Mouse (Mus musculus) embryonic facial prominence, embryonic 11.5 days (tissue): ENCODE data around the gene Polg2. TPM values are rescaled to one million over a fixed set of nuclear protein-coding genes. Genes with fewer than 3 reads are reported as not detected.

Experiments used
- ATAC-seq: fragments of 200-750 bp; cut with Nextera tagmentation; replicated peaks from 2 replicates; pipeline ENCODE4 v1.8.0; 2017; ENCODE audit warnings: low read depth; ENCODE audit not compliant: insufficient number of reproducible peaks, low FRiP score, low TSS enrichment
- DNase-seq: peaks from one replicate; pipeline ENCODE4 v3.0.0-alpha.2; 2015; ENCODE audit warnings: low spot score
- H3K27ac ChIP-seq: fragments of 300-500 bp; sonication (generic); replicated peaks from 2 replicates; pipeline ENCODE4 v1.5.1; 2014; ENCODE audit warnings: mild to moderate bottlenecking, low read depth, low read length, control low read depth
- H3K27me3 ChIP-seq: fragments of 300-500 bp; sonication (generic); 2 replicates; pipeline ENCODE4 v1.6.1; 2014; ENCODE audit warnings: mild to moderate bottlenecking, low read length, moderate library complexity, mixed read lengths; ENCODE audit not compliant: control insufficient read depth, insufficient read depth
- H3K36me3 ChIP-seq: fragments of 300-500 bp; sonication (generic); replicated peaks from 2 replicates; pipeline ENCODE4 v1.6.1; 2014; ENCODE audit warnings: low read depth, mild to moderate bottlenecking, low read length, moderate library complexity, mixed read lengths; ENCODE audit not compliant: control insufficient read depth, insufficient read depth
- H3K4me1 ChIP-seq: fragments of 300-500 bp; sonication (generic); 2 replicates; pipeline ENCODE4 v1.6.1; 2014; ENCODE audit warnings: low read length, mixed read lengths; ENCODE audit not compliant: control insufficient read depth, insufficient read depth
- H3K4me2 ChIP-seq: fragments of 300-500 bp; sonication (generic); 2 replicates; pipeline ENCODE4 v1.6.1; 2014; ENCODE audit warnings: low read depth, mild to moderate bottlenecking, control low read depth, low read length, moderate library complexity
- H3K4me3 ChIP-seq: fragments of 300-500 bp; sonication (generic); 2 replicates; pipeline ENCODE4 v1.5.1; 2014; ENCODE audit warnings: low read depth, low read length, control low read depth
- H3K9ac ChIP-seq: fragments of 300-500 bp; sonication (generic); replicated peaks from 2 replicates; pipeline ENCODE4 v1.6.1; 2014; ENCODE audit warnings: mild to moderate bottlenecking, control low read depth, low read length
- H3K9me3 ChIP-seq: fragments of 300-500 bp; sonication (generic); replicated peaks from 2 replicates; pipeline ENCODE4 v1.6.1; 2016; ENCODE audit warnings: mild to moderate bottlenecking, low read length, inconsistent platforms, mixed read lengths; ENCODE audit not compliant: control insufficient read depth
- WGBS: fragments of 180-500 bp; shearing (Covaris S2); extraction: QIAGEN DNeasy Blood & Tissue Kit; methylation state at CpG from one replicate; pipeline ENCODE4 v1.1.7; 2014; 5-methylcytosine and 5-hydroxymethylcytosine counted together
- polyA plus RNA-seq: library from polyadenylated mRNA; unstranded; fragments of >200 nt; fragmentation: Nextera tagmentation; extraction: Ambion mirVana; gene quantifications from 2 replicates; pipeline ENCODE4 v1.2.1, GENCODE M21; 2014

The Polg2 gene
- polyA plus RNA-seq, 1 experiment from 2014 or later: 7.3 TPM

GRCm38 (mm10) chr11:106820252-106820651 is 40.9 kb upstream of the Polg2 start:
- H3K4me3 ChIP-seq: no peak overlapping the region
- DNase-seq (no peak), ATAC-seq (no peak)
- H3K4me2 ChIP-seq: no peak overlapping the region
- 81% methylated on average over 6 of the region's 6 CpGs for WGBS
- peaks cover 8% of the 10 kb centered on the region for H3K36me3 ChIP-seq
- no peaks in the 10 kb centered on the region for H3K4me1 ChIP-seq
- H3K9me3 ChIP-seq: no peaks in the 10 kb centered on the region
- H3K27ac ChIP-seq: no peak overlapping the region
- no peaks in the 10 kb centered on the region for H3K27me3 ChIP-seq
- no peak overlapping the region for H3K9ac ChIP-seq

GRCm38 (mm10) chr11:106819595-106819994 is 40.3 kb upstream of the Polg2 start:
- Histone ChIP-seq H3K9me3 (no peaks in the 10 kb centered on the region), H3K27ac (no peak overlapping the region), H3K27me3 (no peaks in the 10 kb centered on the region), H3K36me3 (peaks cover 8% of the 10 kb centered on the region), H3K4me2 (no peak overlapping the region), H3K9ac (no peak overlapping the region), H3K4me1 (0 out of 2 replicates have a peak, but pooled peaks cover 2% of the 10 kb centered on the region), H3K4me3 (no peak overlapping the region)
- 92% methylated on average over 9 of the region's 9 CpGs for WGBS
- DNase-seq: no peak
- no peak for ATAC-seq

GRCm38 (mm10) chr11:106818341-106818740 is 39.0 kb upstream of the Polg2 start:
- ATAC-seq (no peak), DNase-seq (no peak)
- no peak overlapping the region for H3K4me3 ChIP-seq
- no peaks in the 10 kb centered on the region for H3K9me3 ChIP-seq
- no peaks in the 10 kb centered on the region for H3K27me3 ChIP-seq
- peaks cover 8% of the 10 kb centered on the region for H3K36me3 ChIP-seq
- H3K27ac ChIP-seq: no peak overlapping the region
- H3K4me2 ChIP-seq: no peak overlapping the region
- no peak overlapping the region for H3K9ac ChIP-seq
- 92% methylated on average over 9 of the region's 9 CpGs for WGBS
- 0 out of 2 replicates have a peak, but pooled peaks cover 2% of the 10 kb centered on the region for H3K4me1 ChIP-seq

DNA sequence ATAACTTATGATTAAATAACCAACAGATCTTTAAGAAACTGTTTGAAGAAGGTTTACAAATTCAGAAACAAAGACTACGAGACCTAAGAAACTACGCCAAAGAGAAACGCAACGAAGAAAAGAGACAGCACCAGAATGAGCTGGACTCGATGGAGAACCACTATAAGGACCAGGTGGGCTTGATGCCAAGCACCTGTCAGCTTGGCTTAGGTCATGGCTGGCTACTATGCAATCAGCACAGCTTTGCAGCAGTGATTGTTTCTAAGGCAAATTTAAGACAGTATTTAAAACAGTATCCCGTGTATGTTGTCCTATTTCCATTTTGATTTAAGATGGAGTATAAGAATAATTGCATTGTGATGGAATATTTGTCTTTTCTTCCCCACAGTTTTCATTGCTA is 38.5 kb upstream of the Polg2 start:
- no peak for ATAC-seq
- WGBS: 95% methylated on average over 6 of the region's 6 CpGs
- peaks cover 8% of the 10 kb centered on the region for H3K36me3 ChIP-seq

GRCm38 (mm10) chr11:106817156-106817555 is 37.8 kb upstream of the Polg2 start:
- Histone ChIP-seq H3K36me3 (peaks cover 8% of the 10 kb centered on the region), H3K9ac (no peak overlapping the region), H3K27ac (no peak overlapping the region), H3K27me3 (no peaks in the 10 kb centered on the region), H3K4me1 (0 out of 2 replicates have a peak, but pooled peaks cover 2% of the 10 kb centered on the region), H3K4me3 (no peak overlapping the region), H3K4me2 (no peak overlapping the region), H3K9me3 (no peaks in the 10 kb centered on the region)
- no peak for ATAC-seq
- WGBS: 92% methylated on average over 3 of the region's 3 CpGs
- DNase-seq: no peak

More for the DNA sequence above, 38.5 kb upstream of the Polg2 start:
- Histone ChIP-seq H3K27me3 (no peaks in the 10 kb centered on the region), H3K4me1 (0 out of 2 replicates have a peak, but pooled peaks cover 2% of the 10 kb centered on the region), H3K9me3 (no peaks in the 10 kb centered on the region), H3K4me3 (no peak overlapping the region), H3K9ac (no peak overlapping the region), H3K4me2 (no peak overlapping the region), H3K27ac (no peak overlapping the region)
- DNase-seq: no peak

GRCm38 (mm10) chr11:106816316-106816715 is 37.0 kb upstream of the Polg2 start:
- DNase-seq (no peak), ATAC-seq (no peak)
- no peak overlapping the region for H3K4me3 ChIP-seq
- 0 out of 2 replicates have a peak, but pooled peaks cover 2% of the 10 kb centered on the region for H3K4me1 ChIP-seq
- H3K27ac ChIP-seq: no peak overlapping the region
- H3K27me3 ChIP-seq: no peaks in the 10 kb centered on the region
- no peak overlapping the region for H3K9ac ChIP-seq
- no peak overlapping the region for H3K4me2 ChIP-seq
- whole genome bisulfite sequencing: 74% methylated on average over 7 of the region's 7 CpGs
- H3K9me3 ChIP-seq: no peaks in the 10 kb centered on the region
- peaks cover 8% of the 10 kb centered on the region for H3K36me3 ChIP-seq

- Histone ChIP-seq H3K36me3 (peaks cover 8% of the 10 kb centered on the region), H3K9me3 (no peaks in the 10 kb centered on the region), H3K4me2 (no peak overlapping the region), H3K9ac (no peak overlapping the region), H3K27me3 (no peaks in the 10 kb centered on the region), H3K27ac (no peak overlapping the region), H3K4me1 (0 out of 2 replicates have a peak, but pooled peaks cover 2% of the 10 kb centered on the region), H3K4me3 (no peak overlapping the region)
- WGBS: 78% methylated on average over 2 of the region's 2 CpGs
- DNase-seq (no peak), ATAC-seq (no peak)
Observed at GRCm38 (mm10) chr11:106815761-106816160, 36.4 kb upstream of the Polg2 start.

DNA sequence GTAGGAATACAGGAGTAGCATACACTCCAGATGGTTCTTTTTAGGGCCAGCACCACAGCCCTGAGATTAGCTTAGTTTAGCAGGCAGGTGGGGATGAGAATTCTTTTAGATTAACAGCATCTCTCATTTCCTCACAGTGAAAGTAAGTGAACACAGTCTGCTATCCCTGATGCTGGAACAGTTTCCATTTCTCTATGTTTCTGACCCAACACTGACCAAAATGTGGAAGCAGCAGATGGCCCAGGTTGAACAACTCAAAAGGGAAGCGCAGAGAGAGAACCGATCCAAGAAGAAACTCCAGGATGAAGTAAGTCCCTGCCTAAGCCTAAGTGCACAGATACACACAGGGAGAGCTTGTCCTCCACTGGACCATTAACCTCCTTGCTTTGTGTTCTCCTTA is 36.0 kb upstream of the Polg2 start:
- Histone ChIP-seq H3K27me3 (no peaks in the 10 kb centered on the region), H3K4me1 (0 out of 2 replicates have a peak, but pooled peaks cover 2% of the 10 kb centered on the region), H3K9ac (no peak overlapping the region), H3K9me3 (no peaks in the 10 kb centered on the region), H3K27ac (no peak overlapping the region), H3K4me2 (no peak overlapping the region), H3K4me3 (no peak overlapping the region), H3K36me3 (peaks cover 8% of the 10 kb centered on the region)
- ATAC-seq (no peak), DNase-seq (no peak)
- WGBS: 95% methylated on average over 2 of the region's 2 CpGs
